Mouse (Mus musculus) heart, adult 2 months (tissue): ENCODE measurements around the gene Sugt1.

Experiments
- CTCF ChIP-seq: fragments of 200-600 bp; IDR thresholded peaks from 2 replicates; pipeline ENCODE4 v1.8.1; 2022; ENCODE audit warnings: antibody characterized with exemption, mild to moderate bottlenecking, moderate library complexity
- EP300 ChIP-seq: fragments of 200-500 bp; IDR thresholded peaks from 2 replicates; pipeline ENCODE4 v1.6.1; 2011; ENCODE audit warnings: low read depth, low read length, control low read depth; ENCODE audit not compliant: insufficient read depth
- POLR2A ChIP-seq: fragments of 200-500 bp; IDR thresholded peaks from 2 replicates; pipeline ENCODE4 v1.6.1; 2011; ENCODE audit warnings: mild to moderate bottlenecking, low read depth, low read length, control low read depth; ENCODE audit not compliant: insufficient read depth

DNA sequence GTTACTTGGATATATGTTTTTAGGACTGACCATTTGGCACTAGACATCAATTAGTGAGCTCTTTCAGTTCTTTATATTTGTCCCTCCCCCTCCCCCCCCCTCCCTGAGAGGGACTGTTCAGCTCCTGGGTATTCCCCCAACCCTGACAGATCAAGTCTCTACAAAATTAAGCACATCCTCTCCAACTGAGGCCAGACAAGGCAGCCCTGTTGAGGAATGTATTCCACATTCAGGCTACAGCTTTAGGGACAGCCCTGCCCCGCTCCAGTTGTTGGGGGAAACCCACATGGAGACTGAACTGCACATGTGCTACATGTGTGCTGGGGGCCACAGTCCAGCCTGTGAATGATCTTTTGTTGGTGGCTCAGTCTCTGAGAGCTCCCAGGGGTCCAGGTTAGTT lies 34.6 kb upstream of the Sugt1 start:
- no peak for TF ChIP-seq CTCF
- TF ChIP-seq POLR2A, result no peak
- no peak for TF ChIP-seq EP300
